Mouse (Mus musculus) heart, postnatal 0 days (tissue): ENCODE results near the gene Cfap77. TPM values are rescaled to one million over a fixed set of nuclear protein-coding genes. Genes with fewer than 3 reads are reported as not detected.

Experiments
- ATAC-seq: fragments of 200-750 bp; cut with Nextera tagmentation; 2 replicates; pipeline ENCODE4 v1.8.0; 2017; ENCODE audit warnings: low read depth, moderate number of reproducible peaks, moderate library complexity; ENCODE audit not compliant: insufficient read depth
- DNase-seq: peaks from one replicate; pipeline ENCODE4 v3.0.0-alpha.2; 2016; ENCODE audit warnings: low spot score
- H3K27ac ChIP-seq: fragments of 300-500 bp; sonication (generic); 2 replicates; pipeline ENCODE4 v1.5.1; 2014; ENCODE audit warnings: low read depth, mild to moderate bottlenecking
- H3K27me3 ChIP-seq: fragments of 300-500 bp; sonication (generic); 2 replicates; pipeline ENCODE4 v1.6.1; 2014; ENCODE audit warnings: low read length, mixed read lengths; ENCODE audit not compliant: control insufficient read depth, insufficient read depth
- H3K36me3 ChIP-seq: fragments of 300-500 bp; sonication (generic); replicated peaks from 2 replicates; pipeline ENCODE4 v1.6.1; 2014; ENCODE audit warnings: low read length, mixed read lengths; ENCODE audit not compliant: control insufficient read depth, insufficient read depth
- H3K4me1 ChIP-seq: fragments of 300-500 bp; sonication (generic); 2 replicates; pipeline ENCODE4 v1.6.1; 2014; ENCODE audit warnings: antibody characterized with exemption; ENCODE audit not compliant: control insufficient read depth, insufficient read depth
- H3K4me2 ChIP-seq: fragments of 300-500 bp; sonication (generic); 2 replicates; pipeline ENCODE4 v1.6.1; 2014; ENCODE audit warnings: low read depth, mild to moderate bottlenecking, low read length, moderate library complexity
- H3K4me3 ChIP-seq: fragments of 300-500 bp; sonication (generic); 2 replicates; pipeline ENCODE4 v1.5.1; 2014; ENCODE audit warnings: low read depth, low read length
- H3K9ac ChIP-seq: fragments of 300-500 bp; sonication (generic); replicated peaks from 2 replicates; pipeline ENCODE4 v1.6.1; 2014; ENCODE audit warnings: low read depth, low read length, mixed read lengths
- H3K9me3 ChIP-seq: fragments of 300-500 bp; sonication (generic); replicated peaks from 2 replicates; pipeline ENCODE4 v1.6.1; 2016; ENCODE audit warnings: low read length; ENCODE audit not compliant: control insufficient read depth
- CTCF ChIP-seq: IDR thresholded peaks from 2 replicates; pipeline ENCODE4 v1.5.1; 2016; ENCODE audit warnings: antibody characterized with exemption, control low read depth, low read depth
- EP300 ChIP-seq: IDR thresholded peaks from 2 replicates; pipeline ENCODE4 v1.6.1; 2016; ENCODE audit warnings: antibody characterized with exemption, low read depth
- WGBS: fragments of 180-500 bp; shearing (Covaris S2); extraction: QIAGEN DNeasy Blood & Tissue Kit; methylation state at CpG from one replicate; pipeline ENCODE4 v1.1.7; 2014; 5-methylcytosine and 5-hydroxymethylcytosine counted together
- polyA plus RNA-seq: library from polyadenylated mRNA; unstranded; fragments of >200 nt; fragmentation: Nextera tagmentation; extraction: Ambion mirVana; gene quantifications from 2 replicates; pipeline ENCODE4 v1.2.1, GENCODE M21; 2015
- total RNA-seq: library from RNA; depleted of rRNA; stranded (reverse); fragments of >200 nt; gene quantifications from 2 replicates; pipeline ENCODE4 v1.2.3, GENCODE M21; 2014; ENCODE audit warnings: low replicate concordance

The Cfap77 gene
- total and polyA plus RNA-seq, 2 experiments from 2014 or later, result 0.11 TPM; not detected in 1

DNA sequence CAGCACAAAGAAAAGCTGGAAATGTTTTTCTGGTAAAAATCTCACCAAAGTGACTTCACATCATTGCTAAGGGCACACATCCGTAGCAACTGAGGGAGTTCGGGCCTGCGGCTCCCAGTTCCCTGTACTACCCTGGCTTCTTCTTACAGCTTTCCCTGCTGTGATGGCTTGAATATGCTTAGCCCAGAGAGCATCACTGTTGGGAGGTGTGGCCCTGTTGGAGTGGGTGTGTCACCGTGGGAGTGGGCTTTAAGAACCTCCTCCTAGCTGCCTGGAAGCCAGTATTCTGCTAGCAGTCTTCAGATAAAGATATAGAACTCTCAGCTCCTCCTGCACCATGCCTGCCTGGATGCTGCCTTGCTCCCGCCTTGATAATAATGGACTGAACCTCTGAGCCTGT, 93.2 kb downstream of the Cfap77 start:
- H3K27me3 ChIP-seq, result no peaks in the 10 kb centered on the region; the same call in 1 of the 2 replicates
- H3K9ac ChIP-seq, result no peak overlapping the region
- H3K4me3 ChIP-seq, result no peak overlapping the region
- H3K4me2 ChIP-seq, result no peak overlapping the region
- no peak overlapping the region for H3K27ac ChIP-seq
- DNase-seq (no peak), ATAC-seq (no peak)
- H3K4me1 ChIP-seq, result no peaks in the 10 kb centered on the region
- 67% methylated on average over 5 of the region's 5 CpGs for WGBS
- no peaks in the 10 kb centered on the region for H3K36me3 ChIP-seq
- no peak for TF ChIP-seq EP300
- no peak for TF ChIP-seq CTCF
- H3K9me3 ChIP-seq, result no peaks in the 10 kb centered on the region

DNA sequence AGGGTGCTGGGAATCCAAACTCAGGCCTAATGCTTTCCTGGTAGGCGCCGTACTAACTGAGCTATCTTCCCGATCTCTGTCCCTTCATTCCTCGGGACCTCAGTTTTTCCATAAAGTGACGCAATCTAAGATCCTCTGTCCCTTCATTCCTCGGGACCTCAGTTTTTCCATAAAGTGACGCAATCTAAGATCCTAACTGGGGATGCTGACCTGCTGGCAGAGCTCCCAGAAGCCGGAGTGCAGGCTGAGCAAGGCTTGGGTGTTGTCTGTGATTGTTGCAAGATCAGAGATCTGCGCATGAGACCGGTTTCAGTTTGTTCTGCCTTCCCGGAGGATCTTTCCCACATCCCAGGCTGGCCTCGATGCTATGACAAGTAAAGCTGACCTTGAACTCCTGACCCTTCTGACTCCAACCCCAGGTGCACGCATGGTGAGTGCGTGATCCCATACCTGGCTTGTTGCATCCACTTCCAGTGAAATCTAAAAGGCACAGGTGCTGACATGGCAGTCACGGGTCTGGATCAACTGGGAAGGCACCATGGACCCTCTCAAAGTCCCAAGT, 93.8 kb downstream of the Cfap77 start:
- Histone ChIP-seq H3K4me3 (no peak overlapping the region), H3K9ac (no peak overlapping the region), H3K36me3 (no peaks in the 10 kb centered on the region), H3K27me3 (no peaks in the 10 kb centered on the region; the same call in 1 of the 2 replicates), H3K27ac (no peak overlapping the region), H3K9me3 (no peaks in the 10 kb centered on the region), H3K4me2 (no peak overlapping the region), H3K4me1 (no peaks in the 10 kb centered on the region)
- TF ChIP-seq CTCF (no peak), EP300 (no peak)
- no peak for DNase-seq
- WGBS, result 68% methylated on average over 15 of the region's 15 CpGs
- ATAC-seq, result 0 out of 2 replicates have a peak, but pooled peaks have one; percentile 21

DNA sequence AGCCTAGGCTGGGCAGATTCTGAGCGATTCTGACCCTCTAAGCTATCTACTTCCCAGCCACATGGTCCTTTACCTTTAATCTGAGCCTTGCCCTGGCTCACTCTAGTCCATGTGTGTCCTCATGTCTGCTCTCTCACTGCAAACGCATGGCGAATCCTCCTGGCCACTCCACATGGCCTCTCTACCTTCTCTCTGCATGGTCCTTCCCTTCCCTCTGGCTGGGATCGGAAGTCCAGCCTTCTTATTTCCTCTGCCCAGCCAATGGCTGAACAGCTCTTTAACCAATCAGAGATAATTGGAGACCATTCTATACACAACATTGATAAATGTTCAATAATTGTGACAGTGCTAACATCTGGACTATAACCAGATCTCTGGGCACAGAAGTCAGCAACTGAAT, 98.0 kb downstream of the Cfap77 start:
- ATAC-seq, result no peak
- 77% methylated on average over 4 of the region's 4 CpGs for WGBS
- no peak for TF ChIP-seq EP300
- TF ChIP-seq CTCF, result no peak

DNA sequence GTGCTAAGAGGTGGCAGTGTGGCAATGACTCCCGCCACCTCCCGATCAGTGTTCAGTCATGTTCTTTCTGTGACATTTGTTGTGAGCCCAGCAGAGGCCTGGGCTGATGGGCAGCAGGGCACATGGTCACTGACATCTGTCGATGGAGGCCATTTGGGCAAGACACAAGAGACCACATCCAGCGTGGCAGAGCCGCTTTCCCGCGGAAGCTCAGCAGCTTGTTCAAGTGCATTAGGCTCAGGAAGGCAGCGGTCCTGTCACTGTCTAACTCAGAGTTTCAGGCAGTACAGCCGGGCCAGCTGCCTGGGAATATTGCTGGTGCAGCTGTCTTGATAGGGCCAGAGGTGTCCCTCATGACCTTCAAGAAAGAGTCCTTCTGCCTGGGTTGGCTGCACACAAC, 100.3 kb downstream of the Cfap77 start:
- Histone ChIP-seq H3K36me3 (no peaks in the 10 kb centered on the region), H3K9ac (no peak overlapping the region), H3K9me3 (no peaks in the 10 kb centered on the region), H3K27ac (no peak overlapping the region), H3K4me1 (no peaks in the 10 kb centered on the region), H3K4me3 (no peak overlapping the region), H3K27me3 (no peaks in the 10 kb centered on the region; the same call in 1 of the 2 replicates), H3K4me2 (no peak overlapping the region)
- ATAC-seq, result no peak
- TF ChIP-seq EP300 (no peak), CTCF (no peak)
- WGBS, result 70% methylated on average over 9 of the region's 9 CpGs
- DNase-seq, result no peak

More for the DNA sequence above, 98.0 kb downstream of the Cfap77 start:
- Histone ChIP-seq H3K4me1 (no peaks in the 10 kb centered on the region), H3K9me3 (no peaks in the 10 kb centered on the region), H3K4me2 (no peak overlapping the region), H3K36me3 (no peaks in the 10 kb centered on the region), H3K27ac (no peak overlapping the region), H3K4me3 (no peak overlapping the region), H3K27me3 (no peaks in the 10 kb centered on the region; the same call in 1 of the 2 replicates), H3K9ac (no peak overlapping the region)
- no peak for DNase-seq

DNA sequence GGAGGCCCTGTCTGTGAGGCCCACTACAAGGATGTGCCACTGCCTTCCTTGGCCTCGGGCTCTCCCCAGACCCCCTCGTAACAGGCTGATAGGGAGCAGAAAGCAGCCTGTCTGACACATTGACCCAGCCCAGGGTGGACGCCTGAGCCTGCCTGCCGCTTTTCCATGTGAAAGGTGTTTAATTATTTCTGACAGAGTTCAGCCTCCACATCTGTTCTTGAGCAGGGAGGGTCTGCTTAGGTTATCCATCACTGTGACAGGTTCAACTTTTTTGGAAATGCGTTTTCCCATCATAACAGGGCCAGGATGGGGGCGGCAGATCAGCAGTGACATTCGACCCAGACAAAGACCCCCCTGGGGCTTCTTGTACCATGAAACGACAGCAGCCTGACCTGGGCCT, 101.9 kb downstream of the Cfap77 start:
- Histone ChIP-seq H3K4me3 (no peak overlapping the region), H3K27ac (no peak overlapping the region), H3K27me3 (no peaks in the 10 kb centered on the region), H3K9ac (no peak overlapping the region), H3K4me1 (no peaks in the 10 kb centered on the region), H3K36me3 (no peaks in the 10 kb centered on the region), H3K4me2 (no peak overlapping the region), H3K9me3 (no peaks in the 10 kb centered on the region)
- TF ChIP-seq EP300 (no peak), CTCF (no peak)
- no peak for DNase-seq
- no peak for ATAC-seq
- WGBS, result 56% methylated on average over 8 of the region's 8 CpGs

DNA sequence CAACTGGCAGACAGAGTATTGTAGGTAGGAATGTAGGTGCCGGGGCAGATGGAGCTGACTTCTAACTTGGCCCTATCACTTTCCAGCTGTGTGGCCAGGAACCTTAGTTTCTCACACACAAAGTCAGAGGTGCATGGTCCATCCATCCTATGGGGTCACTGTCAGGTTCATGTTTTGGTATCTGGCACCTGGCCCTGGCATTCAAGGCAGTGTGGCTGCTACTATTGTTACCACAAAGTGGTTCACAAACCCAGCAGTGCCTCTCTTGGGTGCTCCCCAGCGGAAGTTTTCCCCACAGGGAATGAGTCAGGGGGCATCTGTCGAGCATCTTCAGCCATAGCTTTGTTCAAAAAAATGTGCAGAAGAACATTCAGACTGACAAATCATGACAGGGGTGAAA, 108.6 kb downstream of the Cfap77 start:
- no peak overlapping the region for H3K9ac ChIP-seq
- H3K4me3 ChIP-seq, result no peak overlapping the region
- TF ChIP-seq EP300 (no peak), CTCF (no peak)
- 0 out of 2 replicates have a peak, but pooled peaks cover 3% of the 10 kb centered on the region for H3K27me3 ChIP-seq
- H3K27ac ChIP-seq, result no peak overlapping the region
- no peaks in the 10 kb centered on the region for H3K9me3 ChIP-seq
- ATAC-seq (no peak), DNase-seq (no peak)
- no peaks in the 10 kb centered on the region for H3K36me3 ChIP-seq
- 62% methylated on average over 3 of the region's 3 CpGs for WGBS
- no peaks in the 10 kb centered on the region for H3K4me1 ChIP-seq
- no peak overlapping the region for H3K4me2 ChIP-seq
